Mouse (Mus musculus) bone marrow, adult 2 months (tissue): ENCODE measurements at regions not wholly inside any gene's neighbourhood (a gene's known extent, or its start where the extent isn't known, plus 50 kb on each side); places are given as distances from the start of the nearest gene placed in this dataset.

Experiments
- H3K27ac ChIP-seq: fragments of 200-500 bp; 2 replicates; pipeline ENCODE4 v1.5.1; 2012; ENCODE audit warnings: low read depth, mild to moderate bottlenecking, control low read depth, inconsistent platforms, low read length; ENCODE audit not compliant: control insufficient read depth, poor library complexity, insufficient read depth
- H3K4me1 ChIP-seq: fragments of 200-500 bp; 2 replicates; pipeline ENCODE4 v1.6.1; 2011; ENCODE audit warnings: low read length; ENCODE audit not compliant: control insufficient read depth, insufficient read depth
- H3K4me3 ChIP-seq: fragments of 200-500 bp; replicated peaks from 2 replicates; pipeline ENCODE3; 2011; ENCODE audit warnings: mild to moderate bottlenecking, low read depth, low read length, control low read depth; ENCODE audit not compliant: control insufficient read depth
- CTCF ChIP-seq: fragments of 200-500 bp; IDR thresholded peaks from 2 replicates; pipeline ENCODE4 v1.5.1; 2011; ENCODE audit warnings: low read length, control low read depth; ENCODE audit not compliant: control insufficient read depth, insufficient read depth
- POLR2A ChIP-seq: fragments of 200-500 bp; IDR thresholded peaks from 2 replicates; pipeline ENCODE4 v1.6.1; 2011; ENCODE audit warnings: low read depth, mild to moderate bottlenecking, control low read depth, low read length, borderline replicate concordance; ENCODE audit not compliant: control insufficient read depth
- WGBS: fragments of 180-500 bp; shearing (Covaris S2); methylation state at CpG from one replicate; pipeline ENCODE4 v1.1.7; 2018; 5-methylcytosine and 5-hydroxymethylcytosine counted together

- 68% methylated on average over 1 of the region's 1 CpGs for WGBS
- H3K27ac ChIP-seq: no peak overlapping the region
- no peaks in the 10 kb centered on the region for H3K4me1 ChIP-seq
- no peak overlapping the region for H3K4me3 ChIP-seq
- TF ChIP-seq POLR2A: no peak
- TF ChIP-seq CTCF: no peak
These were observed 427.2 kb downstream of the Hao1 start for GRCm38 (mm10) chr2:134126988-134127387.

GRCm38 (mm10) chr2:134107286-134107685, 446.9 kb downstream of the Hao1 start:
- no peak for TF ChIP-seq CTCF
- no peak overlapping the region for H3K27ac ChIP-seq
- H3K4me3 ChIP-seq: no peak overlapping the region
- H3K4me1 ChIP-seq: no peaks in the 10 kb centered on the region

- TF ChIP-seq POLR2A (no peak), CTCF (no peak)
- H3K4me3 ChIP-seq: no peak overlapping the region
- WGBS: 67% methylated on average over 2 of the region's 2 CpGs
These were observed 465.8 kb downstream of the Hao1 start for GRCm38 (mm10) chr2:134088374-134088773.

GRCm38 (mm10) chr2:134080148-134080547, 474.0 kb downstream of the Hao1 start:
- Histone ChIP-seq H3K27ac (no peak overlapping the region), H3K4me3 (no peak overlapping the region), H3K4me1 (no peaks in the 10 kb centered on the region)
- TF ChIP-seq CTCF (no peak), POLR2A (no peak)
- 59% methylated on average over 1 of the region's 1 CpGs for WGBS

More at GRCm38 (mm10) chr2:134088374-134088773, 465.8 kb downstream of the Hao1 start:
- Histone ChIP-seq H3K27ac (no peak overlapping the region), H3K4me1 (no peaks in the 10 kb centered on the region)

GRCm38 (mm10) chr2:134077953-134078352, 476.2 kb downstream of the Hao1 start:
- H3K4me3 ChIP-seq: no peak overlapping the region
- no peaks in the 10 kb centered on the region for H3K4me1 ChIP-seq
- no peak overlapping the region for H3K27ac ChIP-seq
- TF ChIP-seq POLR2A (no peak), CTCF (no peak)
- 16% methylated on average over 1 of the region's 1 CpGs for WGBS

GRCm38 (mm10) chr2:134067910-134068335, 486.2 kb downstream of the Hao1 start:
- H3K27ac ChIP-seq: no peak overlapping the region
- H3K4me3 ChIP-seq: no peak overlapping the region
- 3% methylated on average over 8 of the region's 8 CpGs for WGBS
- TF ChIP-seq CTCF (no peak), POLR2A (no peak)
- no peaks in the 10 kb centered on the region for H3K4me1 ChIP-seq

- Histone ChIP-seq H3K4me1 (no peaks in the 10 kb centered on the region), H3K27ac (no peak overlapping the region), H3K4me3 (no peak overlapping the region)
- TF ChIP-seq CTCF (no peak), POLR2A (no peak)
- 21% methylated on average over 1 of the region's 1 CpGs for WGBS
These were observed 486.8 kb downstream of the Hao1 start for GRCm38 (mm10) chr2:134067404-134067803.

GRCm38 (mm10) chr2:134059916-134060618, 494.1 kb downstream of the Hao1 start:
- TF ChIP-seq CTCF: no peak
- TF ChIP-seq POLR2A: no peak
- Histone ChIP-seq H3K27ac (no peak overlapping the region), H3K4me3 (no peak overlapping the region), H3K4me1 (no peaks in the 10 kb centered on the region)
- 61% methylated on average over 2 of the region's 2 CpGs for WGBS

- 82% methylated on average over 6 of the region's 6 CpGs for WGBS
- no peak overlapping the region for H3K4me3 ChIP-seq
- no peak for TF ChIP-seq CTCF
- no peak for TF ChIP-seq POLR2A
- no peak overlapping the region for H3K27ac ChIP-seq
- no peaks in the 10 kb centered on the region for H3K4me1 ChIP-seq
These were observed 484.5 kb downstream of the Bmp2 start for GRCm38 (mm10) chr2:134036359-134036874.
